Mouse (Mus musculus) lung, embryonic 14.5 days (tissue): Measurements from ENCODE around the gene Nek6. TPM values are rescaled to one million over a fixed set of nuclear protein-coding genes. Genes with fewer than 3 reads are reported as not detected.

ENCODE experiments used
- ATAC-seq: fragments of 200-750 bp; cut with Nextera tagmentation; 2 replicates; pipeline ENCODE4 v1.8.0; 2017; ENCODE audit warnings: mild to moderate bottlenecking, moderate TSS enrichment, moderate library complexity; ENCODE audit not compliant: insufficient read depth
- DNase-seq: peaks from one replicate; pipeline ENCODE4 v3.0.0-alpha.2; 2015
- H3K27ac ChIP-seq: fragments of 300-500 bp; sonication (generic); 2 replicates; pipeline ENCODE4 v1.5.1; 2014; ENCODE audit warnings: low read depth, mild to moderate bottlenecking, moderate library complexity
- H3K27me3 ChIP-seq: fragments of 300-500 bp; sonication (generic); 2 replicates; pipeline ENCODE4 v1.6.1; 2014; ENCODE audit warnings: low read length, control low read depth; ENCODE audit not compliant: insufficient read depth
- H3K36me3 ChIP-seq: fragments of 300-500 bp; sonication (generic); 2 replicates; pipeline ENCODE4 v1.6.1; 2014; ENCODE audit warnings: control low read depth; ENCODE audit not compliant: insufficient read depth
- H3K4me1 ChIP-seq: fragments of 300-500 bp; sonication (generic); 2 replicates; pipeline ENCODE4 v1.6.1; 2014; ENCODE audit warnings: antibody characterized with exemption, control low read depth; ENCODE audit not compliant: insufficient read depth
- H3K4me2 ChIP-seq: fragments of 300-500 bp; sonication (generic); 2 replicates; pipeline ENCODE4 v1.6.1; 2014; ENCODE audit warnings: mild to moderate bottlenecking
- H3K4me3 ChIP-seq: fragments of 300-500 bp; sonication (generic); 2 replicates; pipeline ENCODE4 v1.5.1; 2014; ENCODE audit warnings: low read depth, low read length
- H3K9ac ChIP-seq: fragments of 300-500 bp; sonication (generic); 2 replicates; pipeline ENCODE4 v1.6.1; 2014
- H3K9me3 ChIP-seq: fragments of 300-500 bp; sonication (generic); 2 replicates; pipeline ENCODE4 v1.6.1; 2016; ENCODE audit warnings: low read depth, low read length, control low read depth
- CTCF ChIP-seq: IDR thresholded peaks from 2 replicates; pipeline ENCODE4 v1.5.1; 2016; ENCODE audit warnings: antibody characterized with exemption, low read depth
- WGBS: fragments of 180-500 bp; shearing (Covaris S2); extraction: QIAGEN DNeasy Blood & Tissue Kit; methylation state at CpG from one replicate; pipeline ENCODE4 v1.1.7; 2014; 5-methylcytosine and 5-hydroxymethylcytosine counted together
- polyA plus RNA-seq: library from polyadenylated mRNA; unstranded; fragments of >200 nt; fragmentation: Nextera tagmentation; extraction: Ambion mirVana; gene quantifications from 2 replicates; pipeline ENCODE4 v1.2.1, GENCODE M21; 2014

Gene Nek6
- polyA plus RNA-seq, 1 experiment from 2014 or later: 134 TPM

DNA sequence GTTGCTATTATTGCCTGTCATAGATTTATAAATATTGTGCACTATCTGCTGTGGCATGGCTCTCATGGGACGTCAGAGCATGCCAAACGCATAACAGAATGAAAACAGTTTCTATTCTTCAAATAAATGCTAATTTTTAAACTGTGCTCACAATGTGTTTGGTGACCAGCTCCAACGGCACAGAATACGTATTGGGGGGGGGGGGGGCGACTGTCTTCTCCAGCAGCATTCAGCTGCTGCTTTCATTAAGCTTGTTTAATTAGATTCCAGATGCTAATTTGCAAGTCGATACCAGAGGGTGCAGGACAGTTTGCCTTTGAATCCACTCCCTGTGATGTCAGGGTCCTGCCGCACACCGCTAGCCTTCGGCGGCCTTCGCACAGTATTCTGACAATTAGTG is 97.9 kb downstream of the Nek6 start:
- no peak for TF ChIP-seq CTCF
- Histone ChIP-seq H3K4me3 (no peak overlapping the region), H3K27me3 (no peaks in the 10 kb centered on the region), H3K4me2 (no peak overlapping the region), H3K27ac (no peak overlapping the region), H3K36me3 (peaks cover 38% of the 10 kb centered on the region), H3K4me1 (no peaks in the 10 kb centered on the region), H3K9me3 (no peaks in the 10 kb centered on the region), H3K9ac (no peak overlapping the region)
- 79% methylated on average over 11 of the region's 11 CpGs for WGBS
- no peak for DNase-seq
- ATAC-seq: no peak

DNA sequence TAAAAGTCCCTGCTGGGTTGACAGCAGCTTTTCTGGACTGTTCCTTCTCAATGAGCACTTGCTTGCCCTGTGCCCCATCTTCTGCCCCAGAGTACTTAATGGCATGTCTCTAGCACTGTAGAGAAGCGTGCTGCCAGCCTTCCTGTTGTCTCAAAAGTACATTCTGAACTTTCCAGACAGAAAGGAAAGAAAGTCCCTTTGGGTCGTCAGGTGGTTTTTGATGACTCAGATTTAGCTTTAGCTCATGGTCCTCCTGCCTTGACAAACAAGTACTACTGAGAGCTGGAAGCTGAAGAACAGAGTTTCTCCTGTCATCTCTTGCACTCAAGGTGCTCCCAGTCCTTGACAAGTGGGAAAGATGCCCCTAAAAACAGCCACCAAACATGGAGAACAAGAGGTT is 98.7 kb downstream of the Nek6 start:
- DNase-seq (no peak), ATAC-seq (no peak)
- 89% methylated on average over 2 of the region's 2 CpGs for WGBS
- TF ChIP-seq CTCF: no peak
- H3K4me1 ChIP-seq: no peaks in the 10 kb centered on the region
- no peaks in the 10 kb centered on the region for H3K9me3 ChIP-seq
- no peak overlapping the region for H3K4me3 ChIP-seq
- H3K27me3 ChIP-seq: no peaks in the 10 kb centered on the region
- H3K36me3 ChIP-seq: peaks cover 38% of the 10 kb centered on the region
- no peak overlapping the region for H3K4me2 ChIP-seq
- no peak overlapping the region for H3K9ac ChIP-seq
- H3K27ac ChIP-seq: no peak overlapping the region

DNA sequence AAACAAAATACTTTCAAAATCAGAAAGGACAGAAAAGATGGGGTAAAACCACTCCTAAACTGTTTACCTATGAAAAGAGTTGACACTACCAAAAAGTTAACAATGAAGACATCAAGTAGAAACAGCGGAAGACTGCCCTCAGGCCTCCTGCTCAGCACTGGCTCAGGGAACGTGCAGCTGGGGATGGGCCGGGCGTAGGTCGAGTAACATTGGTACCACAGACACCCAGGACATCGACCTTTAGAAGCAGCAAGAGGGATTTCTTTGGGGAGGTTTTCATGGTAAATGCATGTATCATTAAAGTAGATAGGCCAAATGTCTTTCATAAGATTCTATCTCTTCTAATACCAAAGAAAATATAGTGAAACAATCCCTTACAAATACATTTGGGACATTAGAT is 101.2 kb downstream of the Nek6 start:
- 89% methylated on average over 6 of the region's 6 CpGs for WGBS
- ATAC-seq (no peak), DNase-seq (no peak)
- H3K4me1 ChIP-seq: no peaks in the 10 kb centered on the region
- no peak for TF ChIP-seq CTCF
- H3K4me3 ChIP-seq: no peak overlapping the region
- H3K9me3 ChIP-seq: no peaks in the 10 kb centered on the region
- peaks cover 32% of the 10 kb centered on the region for H3K36me3 ChIP-seq
- no peak overlapping the region for H3K27ac ChIP-seq
- H3K27me3 ChIP-seq: no peaks in the 10 kb centered on the region
- no peak overlapping the region for H3K9ac ChIP-seq
- no peak overlapping the region for H3K4me2 ChIP-seq

GRCm38 (mm10) chr2:38613576-38613975 is 102.1 kb downstream of the Nek6 start:
- ATAC-seq (no peak), DNase-seq (no peak)
- Histone ChIP-seq H3K4me1 (no peaks in the 10 kb centered on the region), H3K9ac (no peak overlapping the region), H3K4me3 (no peak overlapping the region), H3K9me3 (no peaks in the 10 kb centered on the region), H3K27me3 (no peaks in the 10 kb centered on the region), H3K27ac (no peak overlapping the region), H3K36me3 (peaks cover 37% of the 10 kb centered on the region), H3K4me2 (no peak overlapping the region)
- 87% methylated on average over 3 of the region's 3 CpGs for WGBS
- TF ChIP-seq CTCF: no peak

DNA sequence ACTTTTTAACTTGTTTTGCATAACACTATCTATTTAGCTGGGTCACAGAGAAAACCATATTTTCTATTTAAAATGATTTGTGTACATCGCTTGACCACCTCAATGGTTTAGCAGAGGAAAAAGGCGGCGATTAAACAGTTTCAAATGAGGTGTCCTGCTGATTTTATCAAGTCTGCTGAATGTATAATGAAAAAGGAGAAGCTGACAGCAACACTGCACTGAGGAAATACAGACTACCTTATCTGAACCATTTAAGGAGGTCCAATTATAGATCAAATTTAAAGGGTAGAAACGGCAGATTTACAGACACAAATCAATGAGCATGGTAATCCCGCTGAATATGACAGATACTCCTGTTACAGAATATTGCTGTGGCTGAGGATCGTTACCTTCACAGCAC is 103.0 kb downstream of the Nek6 start:
- Histone ChIP-seq H3K4me1 (no peaks in the 10 kb centered on the region), H3K9ac (no peak overlapping the region), H3K9me3 (no peaks in the 10 kb centered on the region), H3K27ac (no peak overlapping the region), H3K27me3 (no peaks in the 10 kb centered on the region), H3K4me3 (no peak overlapping the region), H3K4me2 (no peak overlapping the region), H3K36me3 (peaks cover 43% of the 10 kb centered on the region)
- WGBS: 84% methylated on average over 6 of the region's 6 CpGs
- TF ChIP-seq CTCF: no peak
- DNase-seq: no peak
- no peak for ATAC-seq

DNA sequence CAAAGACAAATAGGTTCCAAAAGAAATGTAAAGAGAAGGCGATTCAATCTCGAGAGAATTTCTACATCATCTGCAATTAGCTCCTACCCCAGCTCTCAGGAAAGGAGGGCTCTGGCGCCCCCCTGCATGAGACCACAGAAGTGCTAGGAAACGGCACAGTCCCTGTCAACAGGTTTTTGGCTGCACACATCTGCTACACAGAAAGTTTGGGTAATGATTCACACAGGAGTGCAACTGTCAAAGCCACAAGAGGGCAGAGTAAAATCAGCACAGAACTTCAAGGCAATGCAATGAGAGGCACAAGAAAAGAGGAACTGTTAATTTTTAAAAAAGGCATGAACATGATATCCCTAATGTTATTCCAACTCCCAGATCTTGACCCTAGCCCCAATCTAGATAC is 104.6 kb downstream of the Nek6 start:
- DNase-seq: peak; percentile 18

DNA sequence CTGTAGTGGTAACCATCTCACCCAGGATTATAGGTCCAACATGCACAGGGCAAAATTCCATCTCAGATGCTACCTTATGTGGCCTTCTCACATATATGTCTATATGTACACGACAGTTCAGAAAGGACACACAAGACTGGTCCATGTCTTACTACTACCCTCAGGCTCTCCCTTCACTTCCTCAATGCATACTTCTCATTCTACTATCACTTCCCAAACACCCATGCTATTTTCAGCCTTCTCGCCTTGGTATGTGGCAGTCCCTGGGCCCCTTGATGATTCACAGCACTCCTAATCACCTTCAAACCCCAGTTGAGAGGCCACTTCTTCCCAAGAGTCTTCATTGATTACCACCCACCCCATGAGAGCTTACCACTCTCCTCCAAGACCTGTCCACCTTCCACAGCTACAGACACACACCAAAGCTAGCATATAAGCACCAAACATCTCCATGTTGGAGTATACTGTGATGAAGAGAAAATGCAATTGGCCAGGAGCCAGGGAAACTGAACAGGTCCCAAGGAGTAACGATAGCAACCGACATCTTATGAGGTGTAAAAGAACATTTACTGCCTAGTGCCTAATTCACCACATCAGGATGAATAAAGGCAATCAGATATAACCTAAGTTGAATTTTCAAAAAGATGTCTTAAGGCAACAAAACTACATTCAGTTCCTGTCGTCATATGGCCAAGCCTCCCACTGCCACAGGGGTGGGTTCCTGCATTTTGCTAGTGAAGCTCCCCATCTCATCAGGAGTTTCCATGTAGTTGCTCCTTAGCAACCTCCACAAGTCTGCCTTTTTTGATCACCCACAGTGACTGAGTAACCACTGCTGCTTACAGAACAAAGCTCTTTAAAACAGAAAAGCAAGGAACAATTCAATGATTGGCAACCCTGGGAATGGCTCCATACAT is 105.8 kb downstream of the Nek6 start:
- Histone ChIP-seq H3K4me2 (no peak overlapping the region), H3K9me3 (no peaks in the 10 kb centered on the region), H3K4me3 (no peak overlapping the region), H3K27me3 (no peaks in the 10 kb centered on the region), H3K27ac (no peak overlapping the region), H3K36me3 (peaks cover 42% of the 10 kb centered on the region), H3K9ac (no peak overlapping the region), H3K4me1 (no peaks in the 10 kb centered on the region)
- no peak for DNase-seq
- no peak for TF ChIP-seq CTCF
- no peak for ATAC-seq
- 71% methylated on average over 5 of the region's 5 CpGs for WGBS

More for the DNA sequence above, 104.6 kb downstream of the Nek6 start:
- Histone ChIP-seq H3K4me2 (no peak overlapping the region), H3K27ac (no peak overlapping the region), H3K9ac (no peak overlapping the region), H3K36me3 (peaks cover 37% of the 10 kb centered on the region), H3K9me3 (no peaks in the 10 kb centered on the region), H3K27me3 (no peaks in the 10 kb centered on the region), H3K4me3 (no peak overlapping the region), H3K4me1 (no peaks in the 10 kb centered on the region)
- TF ChIP-seq CTCF: peak; percentile 33; the same call in 1 of the 2 replicates
- WGBS: 45% methylated on average over 4 of the region's 4 CpGs
- ATAC-seq: no peak
